Comparison of ENCODE assay signal across 17 mouse cellular contexts in genomic region chr1:72203204-72203603, GRCm38 (mm10).
"Had no signal": no experiment of that assay in that cellular context is flagged by ENCODE, and none has a peak within 500 bp of the region (broad histone marks: within the 10 kb centered on the region; RNA-seq: fewer than 3 reads in every experiment).

No protein-coding gene starts in this region.

- H3K4me3 ChIP-seq: limb, embryonic 15.5 days; liver, embryonic 12.5 days; midbrain, embryonic 10.5 days; midbrain, embryonic 15.5 days; neural tube, embryonic 13.5 days had no signal

- H3K27me3 ChIP-seq: limb, embryonic 15.5 days; liver, embryonic 12.5 days; midbrain, embryonic 15.5 days; neural tube, embryonic 13.5 days had no signal

- H3K4me1 ChIP-seq: liver, embryonic 12.5 days had no signal

- H3K27ac ChIP-seq: kidney, postnatal 0 days; limb, embryonic 15.5 days; liver, embryonic 12.5 days; midbrain, embryonic 10.5 days; midbrain, embryonic 15.5 days; neural tube, embryonic 13.5 days had no signal

- H3K4me2 ChIP-seq: limb, embryonic 15.5 days; liver, embryonic 12.5 days; lung, embryonic 14.5 days; midbrain, embryonic 15.5 days; neural tube, embryonic 13.5 days had no signal

- H3K9ac ChIP-seq: limb, embryonic 15.5 days; liver, embryonic 12.5 days; lung, embryonic 14.5 days; midbrain, embryonic 15.5 days; neural tube, embryonic 13.5 days had no signal

- H3K9me3 ChIP-seq: limb, embryonic 15.5 days; liver, embryonic 12.5 days; midbrain, embryonic 10.5 days; midbrain, embryonic 15.5 days; neural tube, embryonic 13.5 days had no signal

- H3K36me3 ChIP-seq: limb, embryonic 15.5 days; liver, embryonic 12.5 days; midbrain, embryonic 10.5 days; midbrain, embryonic 15.5 days; neural tube, embryonic 13.5 days had no signal

- ATAC-seq: liver, embryonic 12.5 days; midbrain, embryonic 15.5 days had no signal

- DNase-seq: kidney, adult 9 months; kidney, postnatal 36 days; layer of hippocampus, adult 9-11 months; layer of hippocampus, postnatal 36 days; lung, embryonic 14.5 days; lung, postnatal 10 days; lung, postnatal 4 days; retina, postnatal 1 day; right cerebral cortex, postnatal 4 days; thymus, adult 18-20 months; thymus, postnatal 36 days had no signal
